Mouse (Mus musculus) hindbrain, embryonic 16.5 days (tissue): ENCODE measurements at regions not wholly inside any gene's neighbourhood (a gene's known extent, or its start where the extent isn't known, plus 50 kb on each side); places are given as distances from the start of the nearest gene placed in this dataset.

Experiments used
- ATAC-seq: fragments of 200-750 bp; cut with Nextera tagmentation; 2 replicates; pipeline ENCODE4 v1.8.0; 2017; ENCODE audit warnings: moderate TSS enrichment, moderate library complexity
- H3K27ac ChIP-seq: fragments of 300-500 bp; sonication (generic); 2 replicates; pipeline ENCODE4 v1.5.1; 2014; ENCODE audit warnings: low read depth, mild to moderate bottlenecking, control low read depth, low read length, moderate library complexity
- H3K27me3 ChIP-seq: fragments of 300-500 bp; sonication (generic); replicated peaks from 2 replicates; pipeline ENCODE4 v1.6.1; 2014; ENCODE audit warnings: low read length; ENCODE audit not compliant: control insufficient read depth, insufficient read depth
- H3K36me3 ChIP-seq: fragments of 300-500 bp; sonication (generic); 2 replicates; pipeline ENCODE4 v1.6.1; 2014; ENCODE audit warnings: mild to moderate bottlenecking, low read length, moderate library complexity, mixed read lengths; ENCODE audit not compliant: control insufficient read depth, insufficient read depth
- H3K4me1 ChIP-seq: fragments of 300-500 bp; sonication (generic); 2 replicates; pipeline ENCODE4 v1.6.1; 2014; ENCODE audit warnings: low read depth, low read length; ENCODE audit not compliant: control insufficient read depth, insufficient read depth
- H3K4me2 ChIP-seq: fragments of 300-500 bp; sonication (generic); 2 replicates; pipeline ENCODE4 v1.6.1; 2014; ENCODE audit warnings: mild to moderate bottlenecking, low read length, control low read depth, moderate library complexity
- H3K4me3 ChIP-seq: fragments of 300-500 bp; sonication (generic); 2 replicates; pipeline ENCODE4 v1.5.1; 2014; ENCODE audit warnings: mild to moderate bottlenecking, low read length, control low read depth, moderate library complexity
- H3K9ac ChIP-seq: fragments of 300-500 bp; sonication (generic); 2 replicates; pipeline ENCODE4 v1.6.1; 2014; ENCODE audit warnings: low read depth, mild to moderate bottlenecking, control low read depth, low read length, moderate library complexity
- H3K9me3 ChIP-seq: fragments of 300-500 bp; sonication (generic); 2 replicates; pipeline ENCODE4 v1.6.1; 2014; ENCODE audit warnings: mild to moderate bottlenecking, low read length, moderate library complexity; ENCODE audit not compliant: control insufficient read depth
- WGBS: fragments of 180-500 bp; shearing (Covaris S2); extraction: QIAGEN DNeasy Blood & Tissue Kit; methylation state at CpG from one replicate; pipeline ENCODE4 v1.1.7; 2014; 5-methylcytosine and 5-hydroxymethylcytosine counted together

DNA sequence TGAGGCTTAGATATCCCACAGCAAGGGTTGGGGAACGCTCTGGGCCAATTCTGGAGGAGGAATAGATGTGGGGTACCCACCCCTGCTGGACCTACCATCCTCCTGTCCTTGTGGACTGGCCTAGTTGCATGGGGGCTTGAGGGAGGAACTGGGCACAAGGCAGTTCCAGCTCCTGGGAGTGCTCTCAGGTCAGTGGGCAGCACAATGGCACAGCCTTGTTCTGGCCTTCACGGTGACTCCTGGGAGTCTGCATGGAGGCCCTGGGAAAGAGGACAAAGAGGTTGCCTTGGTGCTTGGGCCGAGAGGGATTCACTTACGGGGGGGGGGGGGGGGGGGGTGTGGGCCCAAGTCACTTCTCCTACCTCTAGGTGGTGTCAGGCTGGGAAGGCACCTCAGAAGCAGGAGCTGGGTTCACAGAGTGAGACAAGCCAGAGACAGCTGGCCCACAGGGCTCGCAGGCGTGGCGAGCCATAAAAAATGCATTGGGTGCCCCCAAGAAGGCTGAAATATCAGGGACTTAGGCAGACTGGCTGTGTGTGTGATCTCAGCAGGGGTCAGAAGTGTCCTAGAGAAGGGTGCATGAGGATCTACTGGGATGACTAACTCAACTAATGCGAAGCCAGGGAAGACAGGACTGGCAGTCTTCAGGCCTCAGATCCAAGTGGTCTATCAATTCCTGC lies 83.7 kb downstream of the 1700001O22Rik start:
- 0 out of 2 replicates have a peak overlapping the region, but pooled peaks have one; percentile 33 for H3K4me3 ChIP-seq
- WGBS: 13% methylated on average over 6 of the region's 8 CpGs
- H3K9me3 ChIP-seq: no peaks in the 10 kb centered on the region

DNA sequence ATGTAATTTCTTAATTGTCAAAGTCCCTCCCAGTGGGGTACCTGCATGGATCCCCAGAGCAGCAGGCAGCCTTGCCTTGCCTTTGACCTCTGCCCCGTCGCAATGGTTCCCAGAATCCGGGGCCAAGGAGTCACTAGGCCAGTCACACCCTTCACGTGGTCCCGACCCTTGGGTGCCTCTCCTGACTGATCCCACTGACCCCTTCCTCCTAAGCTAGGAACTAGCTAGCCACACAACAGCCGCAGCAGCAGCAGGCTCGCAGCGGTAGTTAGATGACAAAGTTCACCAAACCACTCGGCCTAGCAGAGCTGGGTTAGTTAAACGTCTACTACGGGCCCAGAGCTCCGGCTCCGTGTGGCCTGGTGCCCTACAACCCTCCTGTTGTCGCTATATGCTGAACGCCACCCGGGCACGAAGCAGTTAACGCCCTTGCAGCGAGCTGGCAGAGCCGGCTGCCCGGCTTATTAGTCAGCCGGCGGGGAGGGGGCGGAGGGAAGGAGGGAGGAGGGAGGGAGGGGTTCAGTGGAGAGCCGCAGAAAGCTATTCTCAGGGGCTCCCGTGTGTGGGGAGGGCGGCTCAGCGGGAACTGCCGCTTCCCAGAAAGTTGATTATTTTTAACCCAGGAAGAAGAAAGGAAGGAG lies 84.6 kb downstream of the 1700001O22Rik start:
- Histone ChIP-seq H3K9ac (peak overlapping the region; percentile 70), H3K4me2 (peak overlapping the region; percentile 70), H3K27ac (peak overlapping the region; percentile 94), H3K9me3 (no peaks in the 10 kb centered on the region), H3K27me3 (no peaks in the 10 kb centered on the region), H3K4me3 (peak overlapping the region; percentile 33), H3K36me3 (no peaks in the 10 kb centered on the region), H3K4me1 (peaks cover 71% of the 10 kb centered on the region)
- under 1% methylated on average over 29 of the region's 29 CpGs for WGBS
- ATAC-seq: peak; percentile 22

More for the DNA sequence above, 83.7 kb downstream of the 1700001O22Rik start:
- peak overlapping the region; percentile 94 for H3K27ac ChIP-seq
- no peaks in the 10 kb centered on the region for H3K27me3 ChIP-seq
- H3K4me2 ChIP-seq: peak overlapping the region; percentile 70
- peaks cover 75% of the 10 kb centered on the region for H3K4me1 ChIP-seq
- no peaks in the 10 kb centered on the region for H3K36me3 ChIP-seq
- no peak for ATAC-seq
- peak overlapping the region; percentile 70 for H3K9ac ChIP-seq

DNA sequence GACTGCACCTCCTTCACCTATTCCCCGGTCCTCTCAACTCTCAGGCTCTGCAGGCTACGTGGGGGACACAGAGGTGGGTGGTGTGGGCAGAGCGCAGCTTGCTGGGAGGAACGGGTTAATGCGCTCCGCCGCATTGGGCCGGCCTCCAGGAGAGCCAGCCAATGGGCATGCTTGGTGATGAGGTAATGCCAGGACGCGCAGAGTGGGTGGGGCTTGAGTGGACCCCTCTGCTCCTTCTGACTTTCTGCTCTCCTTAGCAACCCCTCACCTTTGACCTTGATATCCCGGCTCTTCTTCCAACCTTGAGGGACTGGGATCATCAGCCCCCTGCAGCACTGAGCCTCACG lies 85.2 kb downstream of the 1700001O22Rik start:
- Histone ChIP-seq H3K9ac (peak overlapping the region; percentile 70), H3K27me3 (no peaks in the 10 kb centered on the region), H3K9me3 (no peaks in the 10 kb centered on the region), H3K27ac (peak overlapping the region; percentile 94), H3K4me3 (peak overlapping the region; percentile 33), H3K4me2 (peak overlapping the region; percentile 70), H3K36me3 (no peaks in the 10 kb centered on the region), H3K4me1 (peaks cover 69% of the 10 kb centered on the region)
- ATAC-seq: peak; percentile 70
- under 1% methylated on average over 12 of the region's 12 CpGs for WGBS

DNA sequence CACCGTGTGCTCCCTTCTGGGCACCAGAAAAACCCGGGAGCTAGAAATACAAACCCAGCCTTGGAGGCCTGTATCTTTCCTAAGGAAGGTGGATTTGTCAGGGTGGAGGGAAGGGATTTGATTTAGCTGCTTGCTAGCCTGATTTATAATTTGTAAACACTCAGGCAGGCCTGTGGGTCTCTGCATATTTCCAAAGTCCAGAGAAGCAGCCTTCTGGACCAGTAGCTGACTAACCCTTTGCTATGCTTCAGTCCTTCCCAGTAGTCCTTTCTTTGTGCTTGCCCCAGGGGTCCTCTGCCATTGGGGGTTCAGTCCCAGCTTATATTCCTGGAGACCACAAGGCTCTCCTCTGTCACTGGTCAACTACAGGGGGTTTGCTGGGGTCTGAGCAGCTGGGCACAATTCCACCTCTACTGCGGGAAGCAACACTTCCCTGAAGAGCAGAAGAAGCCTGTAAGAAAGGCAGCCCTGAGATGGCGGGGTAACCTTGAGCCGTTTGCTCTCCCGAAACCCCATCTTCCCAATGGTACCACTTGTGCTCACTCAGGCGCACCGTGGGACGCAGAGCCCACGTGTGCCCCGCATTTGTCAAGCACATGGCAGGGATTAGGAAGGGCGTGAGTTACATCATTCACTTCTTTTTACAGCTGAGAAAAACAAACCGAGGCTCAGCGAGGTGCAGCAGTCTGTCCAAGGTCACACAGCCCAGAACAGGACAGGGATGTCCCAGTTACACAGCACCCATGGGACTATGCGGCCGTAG lies 85.7 kb downstream of the 1700001O22Rik start:
- peak overlapping the region; percentile 94 for H3K27ac ChIP-seq
- H3K4me3 ChIP-seq: 0 out of 2 replicates have a peak overlapping the region, but pooled peaks have one; percentile 1
- H3K36me3 ChIP-seq: no peaks in the 10 kb centered on the region
- peaks cover 69% of the 10 kb centered on the region for H3K4me1 ChIP-seq
- H3K27me3 ChIP-seq: no peaks in the 10 kb centered on the region
- 8% methylated on average over 16 of the region's 16 CpGs for WGBS
- H3K9me3 ChIP-seq: no peaks in the 10 kb centered on the region
- peak overlapping the region; percentile 70 for H3K4me2 ChIP-seq
- H3K9ac ChIP-seq: peak overlapping the region; percentile 58
- ATAC-seq: no peak

DNA sequence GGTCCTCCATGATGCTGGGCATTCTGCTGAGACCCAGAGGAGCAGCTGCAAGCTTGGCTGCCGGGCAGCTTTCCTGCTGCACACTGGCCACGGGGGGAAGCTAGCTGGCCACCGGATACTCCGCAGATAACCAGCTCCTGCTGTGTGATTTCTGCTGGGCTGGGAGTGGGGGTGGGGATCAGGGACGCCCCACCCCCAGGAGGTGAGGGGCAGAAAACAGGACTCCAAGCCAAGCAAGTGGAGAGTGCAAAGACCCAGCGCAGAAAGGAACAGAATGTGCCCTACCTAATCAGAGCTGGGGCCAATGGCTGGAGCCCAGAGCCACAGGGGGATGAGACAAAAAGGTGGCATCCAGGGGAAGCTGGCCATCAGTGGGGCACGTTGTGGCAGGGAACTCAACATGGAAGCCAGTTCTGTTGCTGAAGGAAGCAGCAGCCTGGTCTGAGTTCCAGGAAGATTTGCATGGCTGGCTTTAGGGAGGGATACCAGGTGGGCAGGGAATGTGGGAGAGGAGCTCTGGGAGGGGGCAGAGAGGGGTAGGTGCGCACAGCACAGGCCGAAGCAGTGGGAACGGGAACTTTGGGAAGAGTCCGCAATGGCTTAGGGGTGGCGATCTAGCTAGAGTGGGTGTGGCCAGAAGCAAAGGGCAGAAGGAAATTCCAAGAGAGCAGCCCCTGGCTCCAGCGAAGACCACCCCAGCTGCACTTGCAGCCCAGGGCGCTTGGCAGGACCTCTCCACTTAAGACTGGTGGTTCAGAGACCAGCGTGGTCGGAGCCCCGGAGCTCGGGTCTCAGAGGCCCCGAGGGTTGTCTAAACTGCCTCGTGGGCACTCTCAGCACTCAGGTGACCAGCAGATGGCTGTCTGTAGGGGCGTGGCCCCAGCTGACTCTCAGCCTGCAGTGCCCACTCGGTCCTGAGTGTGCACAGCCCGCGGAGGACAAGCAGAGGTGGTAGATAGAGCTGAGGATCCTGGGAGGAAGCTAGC lies 86.6 kb downstream of the 1700001O22Rik start:
- Histone ChIP-seq H3K4me2 (peak overlapping the region; percentile 37), H3K9me3 (no peaks in the 10 kb centered on the region), H3K27ac (peak overlapping the region; percentile 94), H3K4me3 (no peak overlapping the region), H3K9ac (peak overlapping the region; percentile 58), H3K4me1 (peaks cover 69% of the 10 kb centered on the region), H3K27me3 (no peaks in the 10 kb centered on the region), H3K36me3 (no peaks in the 10 kb centered on the region)
- no peak for ATAC-seq
- 4% methylated on average over 24 of the region's 24 CpGs for WGBS

DNA sequence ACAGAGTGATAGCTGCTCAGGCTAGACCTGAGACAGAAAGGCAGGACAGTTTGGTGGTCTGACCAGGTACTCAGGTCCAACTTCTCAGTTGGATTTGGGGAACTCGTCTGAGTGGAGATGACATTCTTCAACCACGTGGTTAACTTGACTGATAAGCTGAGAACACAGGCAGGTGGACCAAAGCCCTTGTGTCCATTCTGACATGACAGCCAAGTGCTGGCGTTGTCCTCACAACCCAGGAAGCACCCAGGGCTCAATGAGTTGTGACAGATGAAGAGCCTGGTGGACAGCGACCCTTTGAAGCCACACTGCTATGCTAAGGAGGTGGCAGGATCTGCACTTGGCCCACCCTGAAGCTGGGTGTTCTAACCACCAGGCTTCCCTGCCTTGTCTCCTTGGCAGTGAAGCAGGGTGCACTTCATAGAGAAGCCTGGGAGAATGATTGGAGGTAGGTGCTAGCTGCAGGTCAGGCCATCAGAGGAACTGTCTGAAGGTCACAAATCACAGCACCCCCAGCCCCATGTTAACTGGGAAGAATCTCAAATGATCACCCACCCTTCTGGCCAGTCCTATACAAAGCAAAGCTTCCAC lies 87.6 kb downstream of the 1700001O22Rik start:
- no peak overlapping the region for H3K4me2 ChIP-seq
- H3K36me3 ChIP-seq: no peaks in the 10 kb centered on the region
- H3K9ac ChIP-seq: no peak overlapping the region
- ATAC-seq: no peak
- no peaks in the 10 kb centered on the region for H3K9me3 ChIP-seq
- no peak overlapping the region for H3K4me3 ChIP-seq
- H3K27ac ChIP-seq: peak overlapping the region; percentile 94
- H3K27me3 ChIP-seq: no peaks in the 10 kb centered on the region
- WGBS: 72% methylated on average over 4 of the region's 4 CpGs
- H3K4me1 ChIP-seq: peaks cover 65% of the 10 kb centered on the region

DNA sequence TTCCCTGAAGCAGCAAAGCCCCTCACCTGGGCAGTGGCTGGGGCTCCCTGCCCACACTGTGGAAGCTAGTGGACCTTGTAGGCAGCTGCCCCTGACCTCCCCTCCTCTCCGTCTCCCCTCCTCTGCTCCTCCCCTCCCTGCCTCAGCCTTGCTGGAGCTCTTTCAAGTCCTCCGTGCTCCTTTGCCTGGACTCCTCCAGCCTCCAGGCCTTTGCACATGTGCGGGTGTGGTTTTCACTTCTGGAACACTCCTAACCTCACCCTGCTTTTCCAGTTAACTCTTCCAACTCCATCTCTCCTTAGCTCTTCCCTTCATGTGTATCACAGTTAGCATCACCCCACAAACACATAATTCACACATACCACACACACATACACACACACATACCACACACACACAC lies 89.9 kb downstream of the 1700001O22Rik start:
- Histone ChIP-seq H3K27me3 (no peaks in the 10 kb centered on the region), H3K27ac (peak overlapping the region; percentile 39), H3K4me1 (peaks cover 52% of the 10 kb centered on the region), H3K36me3 (no peaks in the 10 kb centered on the region), H3K4me3 (no peak overlapping the region), H3K9ac (no peak overlapping the region), H3K4me2 (no peak overlapping the region), H3K9me3 (no peaks in the 10 kb centered on the region)
- ATAC-seq: no peak
- 7% methylated on average over 2 of the region's 3 CpGs for WGBS

DNA sequence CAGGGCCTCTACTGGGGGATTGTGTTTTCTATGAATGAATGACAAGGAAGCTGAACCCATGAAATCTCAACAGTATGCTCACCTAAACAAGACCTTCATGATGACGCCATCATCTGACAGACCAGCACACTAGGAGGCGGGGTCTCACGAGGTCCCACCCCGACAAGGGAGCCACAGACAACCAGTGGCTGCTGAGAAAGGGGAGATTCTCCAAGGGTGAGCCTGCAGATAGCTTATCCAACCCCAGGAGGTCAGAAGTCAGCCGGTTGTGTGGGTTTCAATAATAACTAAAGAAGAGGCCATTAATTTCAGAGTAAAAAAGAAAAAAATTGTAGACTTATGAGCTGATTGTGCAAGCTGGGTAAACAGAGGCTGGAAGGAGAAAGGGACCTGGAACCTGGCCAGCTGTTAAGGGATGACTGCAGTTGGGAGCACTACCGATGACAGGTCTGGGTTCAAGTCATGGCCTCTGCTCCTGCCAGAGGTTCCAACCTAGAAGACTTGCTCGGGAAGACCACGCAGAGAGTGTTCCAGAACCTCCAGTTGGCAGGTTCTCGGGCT lies 90.5 kb downstream of the 1700001O22Rik start:
- 60% methylated on average over 9 of the region's 9 CpGs for WGBS
- Histone ChIP-seq H3K9me3 (no peaks in the 10 kb centered on the region), H3K27me3 (no peaks in the 10 kb centered on the region), H3K4me3 (no peak overlapping the region), H3K4me2 (no peak overlapping the region), H3K9ac (peak overlapping the region; percentile 17), H3K36me3 (no peaks in the 10 kb centered on the region), H3K4me1 (peaks cover 52% of the 10 kb centered on the region), H3K27ac (peak overlapping the region; percentile 91)
- ATAC-seq: no peak
